Mouse (Mus musculus): ENCODE measurements around the gene Pram1.

Gene Pram1

GRCm38 (mm10) chr17:33673837-33674236 is 36.0 kb downstream of the Pram1 start:
- no peak for DNase-seq

GRCm38 (mm10) chr17:33675452-33675851 is 37.6 kb downstream of the Pram1 start:
- DNase-seq: no peak

- no peak for DNase-seq
These were observed 38.2 kb downstream of the Pram1 start for GRCm38 (mm10) chr17:33676086-33676485.

- DNase-seq: no peak
These were observed 40.9 kb downstream of the Pram1 start for GRCm38 (mm10) chr17:33678771-33679170.

GRCm38 (mm10) chr17:33681767-33682166 is 43.9 kb downstream of the Pram1 start:
- DNase-seq: no peak

GRCm38 (mm10) chr17:33684671-33685231 is 46.9 kb downstream of the Pram1 start:
- DNase-seq: peak; percentile 70 to 79

- DNase-seq: peak; percentile 99
These were observed 47.4 kb downstream of the Pram1 start for GRCm38 (mm10) chr17:33685249-33685653.

GRCm38 (mm10) chr17:33686760-33687159 is 48.9 kb downstream of the Pram1 start, which contains the start of gene Hnrnpm:
Gene Hnrnpm (minus strand): TSS chr17:33686860.
- no peak for DNase-seq

All from thymus, postnatal 36 days (tissue).